Mouse (Mus musculus) lung, postnatal 0 days (tissue): ENCODE measurements around the gene Ino80d.

Experiments used
- CTCF ChIP-seq: IDR thresholded peaks from 2 replicates; pipeline ENCODE4 v1.5.1; 2016; ENCODE audit warnings: antibody characterized with exemption, mild to moderate bottlenecking
- EP300 ChIP-seq: IDR thresholded peaks from 2 replicates; pipeline ENCODE4 v1.6.1; 2016; ENCODE audit warnings: antibody characterized with exemption, mild to moderate bottlenecking, control low read depth

- TF ChIP-seq CTCF: no peak
- no peak for TF ChIP-seq EP300
Measured at GRCm38 (mm10) chr1:62992648-62993047, 121.8 kb downstream of the Ino80d start.
